Mouse (Mus musculus): Measurements from ENCODE around the gene Bpi.

Gene Bpi

GRCm38 (mm10) chr2:158299731-158300130, 41.8 kb downstream of the Bpi start:
- no peak for DNase-seq

- DNase-seq: no peak
Measured at GRCm38 (mm10) chr2:158302807-158303206, 44.9 kb downstream of the Bpi start.

- DNase-seq: no peak
Measured at GRCm38 (mm10) chr2:158305948-158306695, 48.2 kb downstream of the Bpi start, which contains the start of gene Lbp. Gene Lbp (plus strand): TSS chr2:158306493.

DNA sequence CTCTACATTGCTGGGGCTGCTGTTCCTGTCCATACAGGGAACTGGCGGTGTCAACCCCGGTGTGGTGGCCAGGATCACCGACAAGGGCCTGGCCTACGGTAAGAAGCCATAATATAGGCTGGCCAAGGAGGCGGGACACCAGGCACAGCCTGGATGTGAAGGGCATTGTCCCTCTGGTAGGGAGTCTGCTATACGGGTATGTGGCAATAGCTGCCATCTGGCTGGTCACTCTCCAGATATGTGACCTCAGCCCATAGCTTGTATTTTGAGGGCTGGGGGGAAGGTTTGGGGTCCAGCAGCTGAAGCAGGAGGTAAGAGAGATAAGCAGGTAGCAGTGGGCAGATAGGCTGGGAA, 48.8 kb downstream of the Bpi start:
- DNase-seq: no peak

GRCm38 (mm10) chr2:158308276-158308675, 50.4 kb downstream of the Bpi start:
- no peak for DNase-seq

GRCm38 (mm10) chr2:158313089-158313488, 55.2 kb downstream of the Bpi start:
- no peak for DNase-seq

DNA sequence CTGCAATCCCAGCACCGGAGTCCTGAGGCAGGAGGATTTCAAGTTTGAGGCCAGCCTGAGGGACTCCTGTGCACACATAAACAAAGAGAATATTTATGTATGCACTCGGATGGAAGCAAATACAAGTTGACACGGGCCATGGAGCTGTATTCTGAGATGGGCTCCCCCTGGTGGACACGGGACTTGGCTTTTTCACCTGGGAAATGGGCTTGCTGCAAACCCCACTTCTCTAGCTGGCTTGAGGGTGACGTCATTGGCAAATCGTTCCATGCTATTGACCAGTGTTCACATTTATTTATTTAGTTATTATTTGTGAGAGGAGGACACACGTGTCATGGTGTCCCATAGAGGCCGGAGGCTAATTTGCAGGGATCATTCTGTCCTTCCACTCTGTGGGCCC, 58.5 kb downstream of the Bpi start:
- DNase-seq: peak; percentile 6 to 16

GRCm38 (mm10) chr2:158317026-158317425, 59.1 kb downstream of the Bpi start:
- DNase-seq: no peak

GRCm38 (mm10) chr2:158321596-158321995, 63.7 kb downstream of the Bpi start:
- DNase-seq: no peak

DNA sequence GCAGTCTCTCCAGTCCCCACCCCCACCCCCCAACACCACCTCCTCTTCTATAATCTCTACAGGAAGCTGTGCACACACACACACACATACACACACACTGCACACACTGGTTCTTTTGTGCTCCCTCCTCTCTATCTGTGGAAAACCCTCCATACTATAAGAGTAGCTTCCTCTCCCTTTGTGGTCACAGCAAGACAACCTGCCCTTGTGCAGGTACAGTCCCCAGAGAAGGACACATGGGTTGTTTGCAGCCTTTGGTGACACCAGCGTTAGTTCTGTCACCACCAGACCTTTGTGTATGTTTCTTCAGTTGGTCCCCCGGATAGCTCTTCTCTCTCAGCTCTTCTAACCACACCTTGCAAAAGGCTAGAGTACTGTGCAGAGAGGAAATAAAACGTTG, 65.0 kb downstream of the Bpi start:
- no peak for DNase-seq

- peak in 1 of 2 experiments; percentile 24 for DNase-seq
Measured at GRCm38 (mm10) chr2:158324531-158325190, 66.8 kb downstream of the Bpi start.

GRCm38 (mm10) chr2:158325609-158326008, 67.7 kb downstream of the Bpi start:
- no peak for DNase-seq
